Mouse (Mus musculus) cerebellum, adult 2 months (tissue): ENCODE results near the gene Slc16a6.

Source experiments
- CTCF ChIP-seq: fragments of 200-500 bp; IDR thresholded peaks from 2 replicates; pipeline ENCODE4 v1.5.1; 2011; ENCODE audit warnings: low read depth, mild to moderate bottlenecking, control low read depth, low read length, moderate library complexity, borderline replicate concordance; ENCODE audit not compliant: insufficient read depth
- POLR2A ChIP-seq: fragments of 200-500 bp; IDR thresholded peaks from 2 replicates; pipeline ENCODE4 v1.6.1; 2011; ENCODE audit warnings: low read length, control low read depth, borderline replicate concordance; ENCODE audit not compliant: insufficient read depth

- no peak for TF ChIP-seq POLR2A
- TF ChIP-seq CTCF, result no peak
Measured at GRCm38 (mm10) chr11:109439209-109439608, 34.2 kb downstream of the Slc16a6 start.
